Mouse (Mus musculus) erythroid progenitor cell, adult 5-6 weeks (primary cell): Measurements from ENCODE around the gene Tifab. TPM values are rescaled to one million over a fixed set of nuclear protein-coding genes. Genes with fewer than 3 reads are reported as not detected.
A peak's percentile ranks its signal among the peaks of the same experiment; 100 is the strongest.

ENCODE experiments used
- ATAC-seq: replicated peaks from 2 replicates; pipeline ENCODE4 v1.8.0; 2016; ENCODE audit warnings: moderate number of reproducible peaks, mild to moderate bottlenecking, moderate TSS enrichment, inconsistent platforms; ENCODE audit not compliant: poor library complexity, low FRiP score, severe bottlenecking
- total RNA-seq, 2 experiments: library from RNA; stranded (forward) in 1 of 2; stranded (reverse) in 1 of 2; fragments of 150-400 nt in 1 of 2; fragments of 186-747, 209-891 nt in 1 of 2; gene quantifications; 2 replicates each; pipeline versions ENCODE4 v1.2.3 to v1.2.4; 2015 to 2017; ENCODE audit warnings: low replicate concordance in 2 of 2

Gene Tifab
- total RNA-seq, 2 experiments from 2014 or later = 9.2 to 10.2 TPM

DNA sequence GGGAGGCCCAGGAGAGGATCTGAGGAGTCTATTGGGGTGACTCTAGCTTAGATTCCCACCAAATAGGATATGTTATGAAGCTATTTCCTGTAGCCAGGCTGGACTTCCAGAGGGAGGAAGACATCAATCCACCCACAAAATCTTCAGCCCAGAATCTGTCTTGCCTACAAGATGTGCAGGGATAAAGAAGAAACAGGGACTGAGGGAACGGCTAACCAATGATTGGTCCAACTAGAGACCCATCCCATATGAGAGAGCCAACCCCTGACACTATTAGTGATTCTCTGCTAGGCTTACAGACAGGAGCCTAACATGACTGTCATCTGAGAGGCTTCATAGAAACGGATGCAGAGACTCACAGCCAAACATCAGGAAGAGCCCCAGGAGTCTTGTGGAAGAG is 34.7 kb downstream of the Tifab start:
- no peak for ATAC-seq

DNA sequence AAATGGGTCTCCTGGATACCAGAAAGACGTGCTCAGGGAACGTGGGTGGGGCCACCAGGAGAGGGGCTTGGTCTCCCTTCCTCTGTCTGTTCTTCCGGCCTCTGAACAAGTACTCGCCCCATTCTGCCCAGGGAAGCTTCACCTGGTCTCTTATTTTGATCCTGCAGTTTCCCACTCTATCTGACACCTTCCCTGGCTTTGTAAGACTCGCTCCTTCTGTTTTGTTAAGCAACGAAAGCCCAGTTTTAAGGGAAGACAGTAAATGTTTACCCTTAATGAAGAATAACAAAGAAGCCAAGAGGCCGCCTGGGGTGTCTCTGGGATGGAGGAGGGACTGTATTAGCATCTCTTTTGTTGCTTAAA is 35.6 kb downstream of the Tifab start:
- no peak for ATAC-seq

DNA sequence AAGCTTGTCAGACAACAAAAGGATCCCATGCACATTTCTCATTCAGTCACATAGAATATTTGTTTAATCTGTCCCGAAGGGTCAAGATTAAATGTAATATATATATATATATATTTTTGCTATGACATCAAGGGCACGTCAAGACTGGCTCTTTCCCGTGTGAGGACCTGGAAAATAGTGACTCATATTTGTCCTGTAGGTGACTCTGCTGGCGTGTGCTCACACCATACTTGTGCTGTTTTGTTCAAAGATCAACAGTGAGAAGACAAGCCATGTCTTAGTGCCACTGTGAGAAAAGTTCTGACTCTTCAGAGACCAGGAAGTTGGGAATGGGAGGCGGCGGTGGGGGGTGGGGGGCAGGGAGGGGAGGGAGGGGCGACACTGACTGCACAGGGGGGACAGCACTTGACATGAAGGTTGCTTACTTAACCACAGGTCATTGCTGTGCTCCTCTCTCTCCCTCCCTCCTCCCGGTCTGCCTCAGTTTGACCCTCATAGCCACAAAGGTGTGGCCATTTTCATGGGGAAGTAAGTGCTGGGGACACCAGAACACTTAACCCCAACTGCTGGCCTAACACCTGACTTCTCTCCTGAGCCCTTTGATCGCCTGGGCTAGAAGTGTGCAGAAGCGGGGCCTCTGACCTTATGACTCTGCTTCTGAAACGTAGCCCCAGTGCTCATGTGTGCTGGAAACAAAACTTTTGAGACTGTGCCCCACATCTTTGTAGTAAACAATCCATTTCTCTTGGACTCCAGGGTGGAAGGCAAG is 36.1 kb downstream of the Tifab start:
- no peak for ATAC-seq

DNA sequence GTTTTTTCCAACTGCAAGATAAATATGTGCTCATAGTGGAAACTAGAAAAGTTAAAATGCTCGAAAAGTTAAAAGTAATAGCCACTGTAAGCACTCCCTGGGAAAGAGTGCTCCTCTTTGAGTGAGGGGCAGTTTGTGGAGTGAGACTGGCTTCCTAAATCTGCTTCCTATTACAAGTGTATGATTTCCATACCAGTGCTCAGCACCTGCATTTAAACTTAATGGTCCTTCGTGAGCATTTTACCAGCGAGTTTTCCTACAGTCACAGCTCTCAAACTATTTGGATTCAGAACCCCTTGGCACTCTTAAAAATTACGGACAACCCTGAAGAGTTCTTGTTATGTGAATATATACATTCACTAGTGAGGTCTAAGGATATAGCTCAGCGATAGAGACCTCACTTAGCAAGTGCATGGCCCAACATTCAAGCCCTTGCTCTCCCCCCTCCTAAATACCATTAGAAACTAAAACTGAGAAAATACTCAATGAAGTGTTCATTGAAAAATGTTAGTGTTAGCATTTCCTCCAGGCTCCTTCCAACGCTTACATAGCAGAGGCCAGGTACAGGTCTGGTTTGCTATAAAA is 39.4 kb downstream of the Tifab start:
- no peak for ATAC-seq

DNA sequence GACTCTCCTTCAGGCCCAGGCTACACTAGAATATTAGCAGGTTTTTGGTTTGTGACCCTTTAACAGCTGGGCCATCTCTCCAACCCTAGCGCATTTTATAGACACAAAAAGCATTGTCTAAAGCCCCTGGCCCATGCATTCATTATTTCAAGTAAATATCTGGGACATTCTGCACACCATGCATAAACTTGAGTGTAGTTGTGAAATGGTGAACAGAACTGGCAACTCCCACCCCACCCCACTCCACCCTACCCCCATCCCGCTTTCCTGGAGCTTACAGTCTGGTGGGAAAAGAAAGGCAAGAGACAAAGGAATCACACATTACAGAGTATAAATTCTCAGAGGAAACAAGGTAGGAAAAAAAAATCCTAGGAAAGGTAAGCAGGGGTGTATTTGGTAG is 42.5 kb downstream of the Tifab start, which contains the start of gene H2afy:
Gene H2afy, minus strand, starts transcription at position 162 of the 400 bp plus-strand sequence.
- no peak for ATAC-seq

DNA sequence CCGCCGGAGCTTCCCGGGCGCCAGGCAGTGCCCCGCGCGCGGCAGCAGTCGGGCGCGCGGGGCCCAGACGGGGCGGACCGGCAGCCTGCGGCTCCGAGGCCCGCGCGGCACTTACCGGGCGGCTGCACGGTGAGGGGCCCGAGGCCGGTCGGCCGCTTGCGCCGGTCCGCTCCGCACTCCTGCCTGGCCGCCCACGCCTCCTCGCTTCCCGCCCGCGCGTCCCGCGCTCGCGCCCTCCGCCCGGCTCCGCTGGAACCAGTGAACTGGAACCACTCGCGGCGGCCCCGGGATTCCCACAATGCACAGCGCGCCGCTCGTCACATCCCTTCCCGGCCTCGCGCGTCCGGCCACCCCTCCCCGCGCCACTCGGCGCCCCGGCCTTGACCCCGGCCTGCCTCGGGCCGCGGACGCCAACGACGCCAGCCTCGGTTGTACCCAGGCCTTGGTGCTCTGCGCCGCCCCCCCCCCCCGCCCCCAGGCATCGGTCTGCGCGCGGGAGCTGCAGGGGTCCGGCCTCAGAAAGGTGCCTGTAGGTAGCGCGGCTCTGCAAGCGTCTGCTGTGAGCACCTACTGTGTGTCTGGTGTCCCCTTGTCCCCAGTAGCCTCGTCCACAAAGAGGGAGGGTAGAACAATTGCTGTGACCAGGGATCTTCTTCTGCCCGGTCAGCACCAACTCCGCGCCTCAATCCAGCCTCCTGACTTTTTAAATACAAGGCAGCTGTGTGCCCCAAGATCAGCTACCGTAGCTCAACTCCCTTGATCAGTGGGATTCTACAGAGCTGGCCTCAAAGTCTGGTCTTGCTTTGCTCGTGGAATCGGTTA is 43.2 kb downstream of the Tifab start:
- peak; percentile 85 for ATAC-seq

DNA sequence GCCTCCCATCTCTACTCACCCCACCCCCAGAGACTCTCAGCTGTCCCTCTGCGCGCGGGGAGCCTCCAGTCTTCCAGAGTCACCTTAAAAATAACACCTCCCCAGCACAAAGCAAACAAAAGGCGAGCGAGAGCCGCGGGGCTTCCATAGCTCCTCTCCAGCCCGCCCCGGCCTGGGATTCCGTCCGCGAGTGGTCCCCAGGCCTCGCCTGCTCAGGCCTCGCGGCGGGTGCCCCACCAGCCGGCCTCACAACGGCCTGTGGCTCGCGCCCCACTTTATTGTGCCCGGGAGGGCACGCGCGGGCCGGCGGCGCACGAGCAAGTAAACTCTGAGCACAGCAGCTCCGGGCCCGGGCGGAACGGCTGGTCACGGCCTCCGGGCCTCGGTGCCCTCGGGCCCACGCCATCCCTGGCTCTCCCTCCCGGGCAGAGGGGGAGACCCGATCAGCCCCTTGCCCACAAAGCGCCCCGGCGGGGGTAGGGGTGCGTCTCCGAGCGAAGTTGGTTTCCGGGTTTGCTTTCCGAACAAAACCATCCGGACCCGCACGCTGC is 44.0 kb downstream of the Tifab start:
- no peak for ATAC-seq

DNA sequence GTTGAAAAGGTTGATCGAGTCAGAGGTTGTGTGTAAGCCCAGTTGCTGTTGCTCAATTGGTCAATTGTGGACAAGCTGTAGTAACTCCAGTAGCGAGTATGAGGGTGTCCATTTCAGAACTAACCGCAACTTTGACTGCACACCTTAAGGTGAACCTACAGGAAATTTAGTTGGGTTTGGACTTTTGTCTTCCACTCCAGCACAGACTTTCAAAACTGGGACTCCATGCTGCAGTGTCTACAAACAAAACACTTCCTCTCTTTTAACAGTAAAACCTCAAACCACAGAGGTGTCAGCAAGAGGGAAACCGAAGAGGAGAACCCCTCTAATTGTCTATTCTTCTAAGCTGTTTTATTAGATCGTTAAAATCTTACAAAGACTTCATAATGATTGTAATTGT is 44.7 kb downstream of the Tifab start:
- ATAC-seq = no peak

DNA sequence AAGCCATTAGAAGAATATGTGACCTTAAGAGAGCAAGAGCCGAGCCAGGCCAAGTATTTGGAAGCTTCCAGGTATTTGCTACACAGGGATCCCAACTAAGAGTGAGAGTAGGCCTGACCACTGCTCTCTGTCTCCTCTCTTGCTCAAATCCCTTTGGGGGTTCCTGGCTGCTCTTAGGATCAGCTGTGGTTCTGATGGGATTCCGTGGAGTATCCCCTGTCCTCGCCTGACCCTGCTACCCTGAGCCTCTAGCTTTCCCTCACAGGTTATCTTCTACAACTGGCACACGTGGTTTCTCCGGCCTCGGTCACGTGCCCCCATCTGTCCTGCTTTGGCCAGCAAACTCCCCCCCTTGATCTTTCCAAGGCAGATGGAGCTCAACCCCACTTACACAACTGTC is 45.7 kb downstream of the Tifab start:
- no peak for ATAC-seq

DNA sequence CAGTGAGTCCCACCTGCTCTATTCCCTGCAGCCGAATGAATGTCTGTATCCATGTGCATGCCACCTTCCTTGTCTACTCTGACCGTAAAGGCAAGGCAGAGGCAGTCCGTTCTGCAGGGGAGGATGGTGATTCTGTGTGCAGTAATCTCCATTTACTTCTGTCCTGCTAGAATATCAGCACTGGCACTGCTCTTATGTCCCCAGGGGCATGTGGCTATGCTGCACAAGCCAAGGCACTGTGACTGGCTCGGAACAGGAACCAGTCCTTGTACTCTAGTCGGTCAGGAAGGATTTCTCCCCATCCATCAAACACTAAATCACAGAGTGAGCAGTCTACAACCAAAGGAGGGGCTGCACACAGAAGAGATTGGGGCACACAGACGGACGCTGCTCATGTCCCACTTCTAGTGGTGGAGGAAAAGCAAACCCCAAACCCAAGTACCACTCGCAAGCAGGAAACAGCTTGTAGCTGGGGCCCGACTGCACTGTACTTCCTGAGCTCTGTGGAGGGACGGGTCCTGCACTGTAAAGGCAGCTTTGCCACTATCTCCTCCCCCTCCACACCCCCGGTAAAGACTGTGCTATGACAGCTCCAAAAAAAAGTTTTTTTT is 46.3 kb downstream of the Tifab start:
- ATAC-seq = no peak

DNA sequence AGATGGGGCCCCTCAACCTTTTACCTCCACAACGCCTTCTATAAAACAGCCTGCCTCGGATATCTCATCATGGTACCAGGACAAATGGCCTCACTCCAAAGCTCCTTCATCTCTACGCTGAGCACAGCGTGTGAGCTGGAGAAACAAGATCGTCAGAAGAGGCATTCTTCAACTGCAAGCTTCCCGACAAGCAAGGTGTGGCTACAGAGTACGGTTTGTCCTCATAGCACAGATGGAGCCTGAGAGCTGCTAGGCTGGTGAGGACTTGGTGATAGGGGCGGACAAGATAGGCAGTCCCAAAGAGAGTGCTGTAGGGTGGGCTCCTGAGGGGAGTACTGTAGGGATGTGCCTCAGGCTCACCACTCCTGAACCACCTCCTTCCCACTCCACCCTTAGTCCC is 48.1 kb downstream of the Tifab start:
- ATAC-seq = no peak

DNA sequence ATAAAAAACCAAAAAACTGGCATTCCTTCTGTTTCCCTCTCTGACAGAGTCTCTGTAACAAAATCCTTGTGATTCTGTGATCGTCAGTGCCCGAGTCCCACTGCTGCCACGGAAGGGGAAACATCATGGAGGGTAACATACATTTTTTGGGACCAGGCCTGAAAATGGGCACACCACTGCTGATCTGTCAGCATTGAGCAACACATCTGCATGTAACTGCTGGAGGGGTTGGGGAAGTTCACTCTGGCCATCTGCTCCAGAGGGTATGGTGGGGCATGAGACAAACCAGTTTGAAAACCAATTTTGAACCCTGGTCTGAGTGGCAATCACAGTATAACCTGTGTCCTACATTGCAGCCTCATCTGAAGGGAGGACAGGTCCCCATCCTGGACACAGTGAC is 49.1 kb downstream of the Tifab start:
- ATAC-seq = no peak

DNA sequence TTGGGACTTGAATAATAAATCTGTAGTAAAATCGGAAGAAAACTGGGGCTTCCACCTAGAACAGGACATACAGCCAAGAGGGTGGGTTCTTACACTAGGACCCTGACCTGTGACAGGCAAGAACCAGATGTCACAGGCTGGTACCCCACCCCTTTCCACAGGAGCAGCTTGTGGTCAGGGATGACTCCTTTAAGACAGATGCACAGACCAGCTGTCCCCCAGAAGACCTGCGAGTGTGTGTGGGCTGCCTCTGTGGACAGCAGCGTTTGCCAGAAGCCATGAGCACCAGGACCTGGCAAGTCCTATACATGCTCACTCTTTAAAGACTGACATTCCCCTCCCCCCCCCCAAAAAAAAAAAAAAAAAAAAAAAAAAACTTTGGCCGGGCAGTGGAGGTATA is 49.7 kb downstream of the Tifab start:
- ATAC-seq = no peak

DNA sequence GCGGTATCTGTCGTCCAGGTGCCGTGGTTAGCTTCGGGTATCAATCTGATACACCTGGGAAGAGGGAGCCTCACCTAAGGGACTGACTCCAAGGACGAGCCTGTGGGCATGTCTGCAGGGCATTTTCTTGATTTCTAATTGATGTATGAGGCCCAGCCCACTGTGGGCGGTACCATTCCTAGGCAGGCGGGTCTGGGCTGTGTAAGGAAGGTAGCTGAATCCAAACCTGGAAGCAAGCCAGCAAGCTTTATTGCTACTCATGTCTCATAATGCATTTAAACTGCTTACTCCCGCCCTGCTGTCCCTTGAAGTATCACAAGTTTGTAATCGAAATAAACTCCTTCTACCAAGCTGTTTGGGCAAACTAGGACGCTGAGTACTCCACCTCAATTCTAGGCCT is 53.1 kb downstream of the Tifab start:
- ATAC-seq = no peak

Other genes starting within 250 kb of the Tifab start
- gene H2afy, start 42.5 kb downstream of the Tifab start, total RNA-seq (2015; ENCODE audit: low replicate concordance) = 63.4 and 72.5 TPM in 2 replicates
- 62.3 and 78.6 TPM in 2 replicates for gene H2afy, start 42.5 kb downstream of the Tifab start, total RNA-seq (2017; ENCODE audit: low replicate concordance)
- gene Neurog1, start 73.3 kb upstream of the Tifab start, total RNA-seq (2015; ENCODE audit: low replicate concordance) = not detected in 2 replicates
- gene Neurog1, start 73.3 kb upstream of the Tifab start, total RNA-seq (2017; ENCODE audit: low replicate concordance) = not detected in 2 replicates
- gene Cxcl14, start 117.7 kb upstream of the Tifab start, total RNA-seq (2015; ENCODE audit: low replicate concordance) = 1.1 and 2.9 TPM in 2 replicates
- 1.9 and 2.6 TPM in 2 replicates for gene Cxcl14, start 117.7 kb upstream of the Tifab start, total RNA-seq (2017; ENCODE audit: low replicate concordance)
- gene Gm3045, start 247.7 kb upstream of the Tifab start, total RNA-seq (2015; ENCODE audit: low replicate concordance) = not detected in 2 replicates
- gene Gm3045, start 247.7 kb upstream of the Tifab start, total RNA-seq (2017; ENCODE audit: low replicate concordance) = not detected in 2 replicates